Mouse (Mus musculus) stomach, postnatal 0 days (tissue): ENCODE measurements at regions not wholly inside any gene's neighbourhood (a gene's known extent, or its start where the extent isn't known, plus 50 kb on each side); places are given as distances from the start of the nearest gene placed in this dataset.

Experiments
- ATAC-seq: fragments of 200-750 bp; cut with Nextera tagmentation; 2 replicates; pipeline ENCODE4 v1.8.0; 2017; ENCODE audit not compliant: low FRiP score, low TSS enrichment
- DNase-seq: peaks from one replicate; pipeline ENCODE4 v3.0.0-alpha.2; 2016; ENCODE audit warnings: low spot score
- H3K27ac ChIP-seq: fragments of 300-500 bp; sonication (generic); replicated peaks from 2 replicates; pipeline ENCODE4 v1.5.1; 2014; ENCODE audit warnings: mild to moderate bottlenecking, control low read depth
- H3K27me3 ChIP-seq: fragments of 300-500 bp; sonication (generic); 2 replicates; pipeline ENCODE4 v1.6.1; 2014; ENCODE audit warnings: low read length; ENCODE audit not compliant: control insufficient read depth, insufficient read depth
- H3K36me3 ChIP-seq: fragments of 300-500 bp; sonication (generic); 2 replicates; pipeline ENCODE4 v1.6.1; 2014; ENCODE audit warnings: low read length, mixed read lengths; ENCODE audit not compliant: control insufficient read depth, insufficient read depth
- H3K4me1 ChIP-seq: fragments of 300-500 bp; sonication (generic); replicated peaks from 2 replicates; pipeline ENCODE4 v1.6.1; 2014; ENCODE audit warnings: antibody characterized with exemption; ENCODE audit not compliant: control insufficient read depth, insufficient read depth
- H3K4me2 ChIP-seq: fragments of 300-500 bp; sonication (generic); replicated peaks from 2 replicates; pipeline ENCODE4 v1.6.1; 2014; ENCODE audit warnings: low read depth, mild to moderate bottlenecking, control low read depth, moderate library complexity
- H3K4me3 ChIP-seq: fragments of 300-500 bp; sonication (generic); 2 replicates; pipeline ENCODE4 v1.5.1; 2014; ENCODE audit warnings: low read depth, low read length, control low read depth
- H3K9ac ChIP-seq: fragments of 300-500 bp; sonication (generic); 2 replicates; pipeline ENCODE4 v1.6.1; 2014; ENCODE audit warnings: mild to moderate bottlenecking, low read length, control low read depth, mixed read lengths
- H3K9me3 ChIP-seq: fragments of 300-500 bp; sonication (generic); 2 replicates; pipeline ENCODE4 v1.6.1; 2016; ENCODE audit warnings: low read length; ENCODE audit not compliant: control insufficient read depth
- CTCF ChIP-seq: IDR thresholded peaks from 2 replicates; pipeline ENCODE4 v1.5.1; 2016; ENCODE audit warnings: antibody characterized with exemption, low read depth, mild to moderate bottlenecking, moderate library complexity
- EP300 ChIP-seq: optimal IDR thresholded peaks from 2 replicates; pipeline ENCODE3; 2016; ENCODE audit warnings: antibody characterized with exemption
- WGBS: fragments of 180-500 bp; shearing (Covaris S2); extraction: QIAGEN DNeasy Blood & Tissue Kit; methylation state at CpG from one replicate; pipeline ENCODE4 v1.1.7; 2014; 5-methylcytosine and 5-hydroxymethylcytosine counted together

GRCm38 (mm10) chr10:9544041-9544786 is 130.8 kb downstream of the Samd5 start:
- no peak overlapping the region for H3K4me3 ChIP-seq
- no peak for TF ChIP-seq EP300
- no peak for TF ChIP-seq CTCF
- ATAC-seq (no peak), DNase-seq (no peak)
- 39% methylated on average over 4 of the region's 4 CpGs for WGBS
- H3K9me3 ChIP-seq, result no peaks in the 10 kb centered on the region
- H3K36me3 ChIP-seq, result no peaks in the 10 kb centered on the region
- H3K4me2 ChIP-seq, result no peak overlapping the region
- H3K27me3 ChIP-seq, result no peaks in the 10 kb centered on the region
- no peak overlapping the region for H3K27ac ChIP-seq
- no peaks in the 10 kb centered on the region for H3K4me1 ChIP-seq
- H3K9ac ChIP-seq, result no peak overlapping the region

- H3K4me2 ChIP-seq, result no peak overlapping the region
- ATAC-seq (no peak), DNase-seq (no peak)
- no peaks in the 10 kb centered on the region for H3K4me1 ChIP-seq
- WGBS, result 46% methylated on average over 1 of the region's 1 CpGs
- no peaks in the 10 kb centered on the region for H3K9me3 ChIP-seq
- H3K27me3 ChIP-seq, result no peaks in the 10 kb centered on the region
- no peak overlapping the region for H3K4me3 ChIP-seq
- H3K27ac ChIP-seq, result no peak overlapping the region
- TF ChIP-seq CTCF, result no peak
- no peak for TF ChIP-seq EP300
- no peak overlapping the region for H3K9ac ChIP-seq
- no peaks in the 10 kb centered on the region for H3K36me3 ChIP-seq
Observed at GRCm38 (mm10) chr10:9541579-9541978, 133.4 kb downstream of the Samd5 start.

GRCm38 (mm10) chr10:9537686-9538085 is 137.3 kb downstream of the Samd5 start:
- no peak overlapping the region for H3K4me2 ChIP-seq
- WGBS, result 80% methylated on average over 3 of the region's 3 CpGs
- no peak overlapping the region for H3K4me3 ChIP-seq
- H3K36me3 ChIP-seq, result no peaks in the 10 kb centered on the region
- H3K9me3 ChIP-seq, result no peaks in the 10 kb centered on the region
- H3K4me1 ChIP-seq, result no peaks in the 10 kb centered on the region
- TF ChIP-seq EP300, result no peak
- TF ChIP-seq CTCF, result no peak
- ATAC-seq, result peak; percentile 40; the same call in 1 of the 2 replicates
- no peaks in the 10 kb centered on the region for H3K27me3 ChIP-seq
- H3K9ac ChIP-seq, result no peak overlapping the region
- no peak overlapping the region for H3K27ac ChIP-seq
- DNase-seq, result no peak

GRCm38 (mm10) chr10:9534552-9534951 is 140.5 kb downstream of the Samd5 start:
- no peaks in the 10 kb centered on the region for H3K4me1 ChIP-seq
- no peaks in the 10 kb centered on the region for H3K27me3 ChIP-seq
- H3K4me2 ChIP-seq, result no peak overlapping the region
- WGBS, result 67% methylated on average over 8 of the region's 8 CpGs
- no peaks in the 10 kb centered on the region for H3K9me3 ChIP-seq
- ATAC-seq (no peak), DNase-seq (no peak)
- no peak overlapping the region for H3K4me3 ChIP-seq
- TF ChIP-seq CTCF (no peak), EP300 (no peak)
- H3K9ac ChIP-seq, result no peak overlapping the region
- no peaks in the 10 kb centered on the region for H3K36me3 ChIP-seq
- no peak overlapping the region for H3K27ac ChIP-seq

GRCm38 (mm10) chr10:9533283-9533682 is 141.7 kb downstream of the Samd5 start:
- no peak for DNase-seq
- H3K4me3 ChIP-seq, result no peak overlapping the region
- H3K9me3 ChIP-seq, result no peaks in the 10 kb centered on the region
- no peaks in the 10 kb centered on the region for H3K27me3 ChIP-seq
- ATAC-seq, result no peak
- no peak overlapping the region for H3K27ac ChIP-seq
- no peaks in the 10 kb centered on the region for H3K36me3 ChIP-seq
- no peak overlapping the region for H3K9ac ChIP-seq
- TF ChIP-seq CTCF (no peak), EP300 (no peak)
- WGBS, result 77% methylated on average over 2 of the region's 2 CpGs
- H3K4me2 ChIP-seq, result no peak overlapping the region
- no peaks in the 10 kb centered on the region for H3K4me1 ChIP-seq

- 88% methylated on average over 5 of the region's 5 CpGs for WGBS
- H3K27ac ChIP-seq, result no peak overlapping the region
- H3K4me2 ChIP-seq, result no peak overlapping the region
- no peaks in the 10 kb centered on the region for H3K9me3 ChIP-seq
- no peak overlapping the region for H3K9ac ChIP-seq
- DNase-seq (no peak), ATAC-seq (no peak)
- no peaks in the 10 kb centered on the region for H3K36me3 ChIP-seq
- H3K27me3 ChIP-seq, result no peaks in the 10 kb centered on the region
- H3K4me3 ChIP-seq, result no peak overlapping the region
- no peak for TF ChIP-seq EP300
- TF ChIP-seq CTCF, result no peak
- no peaks in the 10 kb centered on the region for H3K4me1 ChIP-seq
Observed at GRCm38 (mm10) chr10:9531931-9532330, 143.1 kb downstream of the Samd5 start.
